Mouse (Mus musculus) G1E (cell line): ENCODE results near the gene Hsd17b2.
"Not testable (repeated sequence)": the region's sequence is repeated elsewhere in the genome, so short reads cannot be mapped to it uniquely, and the experiment has no call there.

Experiments used
- CTCF ChIP-seq: IDR thresholded peaks from 2 replicates; pipeline ENCODE4 v1.5.1; 2012; ENCODE audit warnings: low read depth, low read length, inconsistent platforms, mixed read lengths
- GATA1 ChIP-seq: IDR thresholded peaks from 2 replicates; pipeline ENCODE4 v1.6.1; 2012; ENCODE audit warnings: borderline replicate concordance, low read length, inconsistent platforms, mixed read lengths
- GATA2 ChIP-seq: IDR thresholded peaks from 2 replicates; pipeline ENCODE4 v1.6.1; 2012; ENCODE audit warnings: low read depth, low read length, inconsistent platforms, borderline replicate concordance
- POLR2AphosphoS5 ChIP-seq: IDR thresholded peaks from 2 replicates; pipeline ENCODE4 v1.6.1; 2012; ENCODE audit warnings: low read depth, low read length, inconsistent platforms; ENCODE audit not compliant: insufficient replicate concordance
- TAL1 ChIP-seq: conservative IDR thresholded peaks from 2 replicates; pipeline ENCODE4 v1.6.1; 2012; ENCODE audit warnings: low read depth, low read length, inconsistent platforms, mixed read lengths

DNA sequence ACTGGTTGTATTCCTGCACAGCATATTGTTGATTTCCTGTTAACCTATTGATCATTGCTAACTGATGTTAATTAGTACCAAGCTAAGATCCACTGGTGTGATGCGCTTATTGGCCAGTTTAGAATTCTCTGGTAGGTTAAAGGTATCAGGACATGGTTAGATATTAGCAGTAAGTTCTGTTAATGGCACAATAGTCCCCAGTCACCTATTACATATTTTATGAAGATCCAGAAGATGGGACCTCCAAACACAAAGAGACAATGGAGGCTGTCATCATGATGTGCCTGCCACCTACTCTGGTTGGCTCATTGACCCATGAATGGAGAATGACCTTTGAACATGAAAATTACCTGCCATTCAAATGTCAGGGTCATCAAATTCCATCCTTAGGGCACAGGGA, 36.5 kb downstream of the Hsd17b2 start:
- not testable (repeated sequence) for TF ChIP-seq TAL1, CTCF, GATA2, GATA1, POLR2AphosphoS5
